Mouse (Mus musculus) liver, embryonic 14.5 days (tissue): ENCODE data around the gene Kat8.

Experiments
- CTCF ChIP-seq: IDR thresholded peaks from 2 replicates; pipeline ENCODE4 v1.5.1; 2016; ENCODE audit warnings: antibody characterized with exemption, low read depth, control low read depth
- EP300 ChIP-seq: IDR thresholded peaks from 2 replicates; pipeline ENCODE4 v1.6.1; 2016; ENCODE audit warnings: antibody characterized with exemption, low read depth

GRCm38 (mm10) chr7:127887781-127888180, 24.5 kb upstream of the Kat8 start:
- TF ChIP-seq CTCF, result no peak
- no peak for TF ChIP-seq EP300
